In the genomic region with DNA sequence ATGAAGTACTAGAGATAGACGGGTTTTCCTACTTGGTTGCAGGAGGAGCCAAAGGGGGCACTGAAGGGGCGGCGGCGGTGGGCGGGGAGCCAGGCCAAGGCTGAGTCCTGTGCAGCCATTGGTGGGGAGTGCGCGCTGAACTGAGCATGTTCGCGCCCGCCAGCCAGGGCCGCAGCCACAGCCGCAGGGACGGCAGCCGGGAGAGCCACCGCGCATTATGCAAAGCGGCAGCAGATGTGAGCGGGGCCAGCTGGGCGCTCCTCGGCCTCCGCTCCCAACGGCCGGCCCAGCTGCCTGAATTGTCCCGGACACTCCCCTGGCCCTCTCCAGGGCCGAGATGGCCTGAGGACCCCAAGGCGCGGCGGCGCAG, we compare ENCODE assay signal across 9 mouse cellular contexts. TPM values are rescaled to one million over a fixed set of nuclear protein-coding genes. Genes with fewer than 3 reads are reported as not detected.
A peak's percentile ranks its signal among the peaks of the same experiment; 100 is the strongest.
DNase-seq lines count a peak whose midpoint lies in the region; ATAC-seq and TF ChIP-seq lines count a peak whose summit lies in the region.
"Had no signal": no experiment of that assay in that cellular context is flagged by ENCODE, and none has a peak within 500 bp of the region (broad histone marks: within the 10 kb centered on the region; RNA-seq: fewer than 3 reads in every experiment).

A gene (plus strand): TSS at position 165 of the 370 bp plus-strand sequence.

- under 1% methylated on average over 29 of the region's 29 CpGs for WGBS in thymus, adult 2 months
- WGBS in embryonic facial prominence, embryonic 10.5 days, result under 1% methylated on average over 29 of the region's 29 CpGs
- WGBS in liver, embryonic 12.5 days (ENCODE audit: insufficient replicate concordance), result 0% methylated on average over 29 of the region's 29 CpGs
- WGBS in neural tube, embryonic 13.5 days, result under 1% methylated on average over 29 of the region's 29 CpGs

- H3K36me3 ChIP-seq in thymus, adult 2 months (ENCODE audit: control insufficient read depth, insufficient read depth, low read length), result no peaks in the 10 kb centered on the region
- H3K36me3 ChIP-seq in embryonic facial prominence, embryonic 10.5 days (replicated peaks), result no peaks in the 10 kb centered on the region
- no peaks in the 10 kb centered on the region for H3K36me3 ChIP-seq in liver, embryonic 12.5 days
- H3K36me3 ChIP-seq in neural tube, embryonic 13.5 days, result no peaks in the 10 kb centered on the region
- H3K36me3 ChIP-seq in testis, adult 2 months (ENCODE audit: control insufficient read depth, insufficient read depth, low read length), result no peaks in the 10 kb centered on the region

- H3K9ac ChIP-seq in liver, embryonic 12.5 days, result no peak within 1 kb of the TSS
- H3K9ac ChIP-seq in neural tube, embryonic 13.5 days, result peak within 1 kb of the TSS; percentile 88

- H3K27ac ChIP-seq in thymus, adult 2 months (ENCODE audit: control insufficient read depth, insufficient read depth, low read length), result no peak within 1 kb of the TSS
- H3K27ac ChIP-seq in embryonic facial prominence, embryonic 10.5 days (replicated peaks), result peak within 1 kb of the TSS; percentile 90
- H3K27ac ChIP-seq in liver, embryonic 12.5 days, result no peak within 1 kb of the TSS
- H3K27ac ChIP-seq in neural tube, embryonic 13.5 days (replicated peaks), result peak within 1 kb of the TSS; percentile 93
- no peak within 1 kb of the TSS for H3K27ac ChIP-seq in testis, adult 2 months (ENCODE audit: control insufficient read depth, insufficient read depth, low read depth, low read length)

- TF ChIP-seq POLR2A in thymus, adult 2 months (IDR thresholded peaks at IDR 0.05; ENCODE audit: control insufficient read depth, extremely low read depth, insufficient read depth, low read length, poor library complexity), result no peak
- TF ChIP-seq POLR2A in testis, adult 2 months (IDR thresholded peaks at IDR 0.05; ENCODE audit: control insufficient read depth, low read depth, low read length), result no peak

- H3K9me3 ChIP-seq in embryonic facial prominence, embryonic 10.5 days, result no peaks in the 10 kb centered on the region
- no peaks in the 10 kb centered on the region for H3K9me3 ChIP-seq in liver, embryonic 12.5 days (replicated peaks)
- H3K9me3 ChIP-seq in neural tube, embryonic 13.5 days, result no peaks in the 10 kb centered on the region

- H3K4me1 ChIP-seq in thymus, adult 2 months (replicated peaks; ENCODE audit: control insufficient read depth, insufficient read depth, low read length), result no peaks in the 10 kb centered on the region
- peaks cover 30% of the 10 kb centered on the region for H3K4me1 ChIP-seq in embryonic facial prominence, embryonic 10.5 days
- peaks cover 20% of the 10 kb centered on the region for H3K4me1 ChIP-seq in liver, embryonic 12.5 days
- H3K4me1 ChIP-seq in neural tube, embryonic 13.5 days (replicated peaks), result peaks cover 31% of the 10 kb centered on the region
- peaks cover 13% of the 10 kb centered on the region for H3K4me1 ChIP-seq in testis, adult 2 months (ENCODE audit: control insufficient read depth, insufficient read depth, low read length)

- 0 out of 2 replicates have a peak within 1 kb of the TSS, but pooled peaks have one; percentile 0 for H3K4me3 ChIP-seq in thymus, adult 2 months (ENCODE audit: control insufficient read depth, insufficient read depth, low read length)
- peak within 1 kb of the TSS; percentile 75 for H3K4me3 ChIP-seq in embryonic facial prominence, embryonic 10.5 days
- H3K4me3 ChIP-seq in liver, embryonic 12.5 days, result peak within 1 kb of the TSS; percentile 51
- H3K4me3 ChIP-seq in neural tube, embryonic 13.5 days, result peak within 1 kb of the TSS; percentile 74
- peak within 1 kb of the TSS; percentile 60 for H3K4me3 ChIP-seq in testis, adult 2 months (ENCODE audit: control insufficient read depth, low read depth, low read length)

- H3K4me2 ChIP-seq in liver, embryonic 12.5 days, result peak within 1 kb of the TSS; percentile 78
- H3K4me2 ChIP-seq in neural tube, embryonic 13.5 days, result peak within 1 kb of the TSS; percentile 96

- peaks cover 3% of the 10 kb centered on the region; the same call in 1 of the 2 replicates for H3K27me3 ChIP-seq in thymus, adult 2 months (ENCODE audit: control insufficient read depth, insufficient read depth, low read length)
- peaks cover 18% of the 10 kb centered on the region for H3K27me3 ChIP-seq in embryonic facial prominence, embryonic 10.5 days (replicated peaks; ENCODE audit: low read depth, poor library complexity, severe bottlenecking)
- peaks cover 41% of the 10 kb centered on the region for H3K27me3 ChIP-seq in liver, embryonic 12.5 days (replicated peaks)
- no peaks in the 10 kb centered on the region for H3K27me3 ChIP-seq in neural tube, embryonic 13.5 days
- peaks cover 2% of the 10 kb centered on the region for H3K27me3 ChIP-seq in testis, adult 2 months (ENCODE audit: control insufficient read depth, insufficient read depth, low read length)

- no peak for TF ChIP-seq CTCF in thymus, adult 2 months (IDR thresholded peaks at IDR 0.05; ENCODE audit: borderline replicate concordance, control insufficient read depth, extremely low read depth, insufficient read depth, low read length, poor library complexity)
- TF ChIP-seq CTCF in testis, adult 2 months (IDR thresholded peaks at IDR 0.05; ENCODE audit: control insufficient read depth, insufficient read depth, insufficient replicate concordance, low read depth, low read length), result no peak

- peak; percentile 84 for ATAC-seq in liver, embryonic 12.5 days
- ATAC-seq in neural tube, embryonic 13.5 days (ENCODE audit: low read depth), result peak; percentile 95

- DNase-seq in thymus, adult 2 months, result peak; percentile 14
- no peak for DNase-seq in thymus, postnatal 0 days (ENCODE audit: low spot score)
- peak; percentile 93 for DNase-seq in embryonic facial prominence, embryonic 10.5 days (ENCODE audit: low spot score)
- DNase-seq in heart, adult 18-20 months, result peak; percentile 39 to 40
- DNase-seq in kidney, postnatal 10 days, result peak; percentile 72

RNA-seq across cellular contexts. Expression of the gene that starts here (rescaled TPM):
- 0.18 and 0.22 TPM in 2 replicates for polyA plus RNA-seq in thymus, adult 2 months (2012; rRNA removed)
- 0.08 and 0.25 TPM in 2 replicates for polyA plus RNA-seq in thymus, postnatal 0 days (2015; fragmentation: Nextera tagmentation; extraction: Ambion mirVana)
- 2.4 and 2.5 TPM in 2 replicates for polyA plus RNA-seq in embryonic facial prominence, embryonic 10.5 days (2016; fragmentation: Nextera tagmentation; extraction: Ambion mirVana)
- under 1 TPM; 0.27 to 0.46 TPM for total RNA-seq in heart, adult 18-20 months (2021)
- polyA plus RNA-seq in liver, embryonic 12.5 days (2016; fragmentation: Nextera tagmentation; extraction: Ambion mirVana), result 0.06 and 0.10 TPM in 2 replicates
- 8.1 and 8.5 TPM in 2 replicates for polyA plus RNA-seq in neural tube, embryonic 13.5 days (2015; fragmentation: Nextera tagmentation; extraction: Ambion mirVana)
- 3.0 and 5.5 TPM in 2 replicates for polyA plus RNA-seq in testis, adult 2 months (2012; rRNA removed)
- total RNA-seq: MEL had no signal

Comparison
In these comparisons a context has a peak if more than half of its experiments do, and no peak if none do; other contexts are left out.
1. Peak in DNase-seq and H3K4me3 ChIP-seq in thymus, adult 2 months; RNA of the gene not detected or under 1 TPM.
2. Peak in DNase-seq in heart, adult 18-20 months; RNA of the gene not detected or under 1 TPM.
3. Peak in ATAC-seq, H3K4me3 ChIP-seq and H3K4me2 ChIP-seq in liver, embryonic 12.5 days; RNA of the gene not detected or under 1 TPM.
4. H3K27ac ChIP-seq: peak in embryonic facial prominence, embryonic 10.5 days (single experiment) and neural tube, embryonic 13.5 days (single experiment); none in thymus, adult 2 months (single experiment), liver, embryonic 12.5 days (single experiment) and testis, adult 2 months (single experiment).
5. H3K4me3 ChIP-seq: peak in every context shown above with its lines; median percentile 75 in embryonic facial prominence, embryonic 10.5 days; 74 in neural tube, embryonic 13.5 days; 60 in testis, adult 2 months; 51 in liver, embryonic 12.5 days; 0 in thymus, adult 2 months.